Mouse (Mus musculus) right cerebral cortex, postnatal 4 days (tissue): ENCODE results near the gene 1700113H08Rik.

Experiments used
- DNase-seq: peaks from one replicate; pipeline ENCODE4 v3.0.0-alpha.2; 2022

Gene 1700113H08Rik

GRCm38 (mm10) chr10:87057500-87058250 lies at the start of gene 1700113H08Rik:
TSS of gene 1700113H08Rik (plus strand) at chr10:87058045.
- peak; percentile 45 for DNase-seq

- DNase-seq = no peak
Observed at GRCm38 (mm10) chr10:87008215-87008499, 49.7 kb upstream of the 1700113H08Rik start.

GRCm38 (mm10) chr10:87012087-87012486 lies 45.8 kb upstream of the 1700113H08Rik start:
- DNase-seq = no peak

- no peak for DNase-seq
Observed at GRCm38 (mm10) chr10:87014391-87014965, 43.4 kb upstream of the 1700113H08Rik start.

GRCm38 (mm10) chr10:87015403-87015802 lies 42.4 kb upstream of the 1700113H08Rik start:
- DNase-seq = no peak

GRCm38 (mm10) chr10:87016151-87016692 lies 41.6 kb upstream of the 1700113H08Rik start:
- DNase-seq = no peak

GRCm38 (mm10) chr10:87018876-87019275 lies 39.0 kb upstream of the 1700113H08Rik start:
- DNase-seq = no peak

GRCm38 (mm10) chr10:87020711-87021110 lies 37.1 kb upstream of the 1700113H08Rik start:
- DNase-seq = peak; percentile 78

GRCm38 (mm10) chr10:87024884-87025283 lies 33.0 kb upstream of the 1700113H08Rik start:
- peak; percentile 96 for DNase-seq

- no peak for DNase-seq
Observed at GRCm38 (mm10) chr10:87032768-87033167, 25.1 kb upstream of the 1700113H08Rik start.

GRCm38 (mm10) chr10:87035866-87036265 lies 22.0 kb upstream of the 1700113H08Rik start:
- DNase-seq = no peak

- DNase-seq = no peak
Observed at GRCm38 (mm10) chr10:87036271-87036703, 21.6 kb upstream of the 1700113H08Rik start.

GRCm38 (mm10) chr10:87037062-87037461 lies 20.8 kb upstream of the 1700113H08Rik start:
- DNase-seq = no peak

GRCm38 (mm10) chr10:87039340-87039739 lies 18.5 kb upstream of the 1700113H08Rik start:
- DNase-seq = no peak

- no peak for DNase-seq
Observed at GRCm38 (mm10) chr10:87039800-87040199, 18.0 kb upstream of the 1700113H08Rik start.

GRCm38 (mm10) chr10:87041265-87041664 lies 16.6 kb upstream of the 1700113H08Rik start:
- DNase-seq = no peak

- DNase-seq = no peak
Observed at GRCm38 (mm10) chr10:87045273-87045672, 12.6 kb upstream of the 1700113H08Rik start.

GRCm38 (mm10) chr10:87046469-87046868 lies 11.4 kb upstream of the 1700113H08Rik start:
- DNase-seq = no peak

GRCm38 (mm10) chr10:87046931-87047468 lies 10.8 kb upstream of the 1700113H08Rik start:
- no peak for DNase-seq

- no peak for DNase-seq
Observed at GRCm38 (mm10) chr10:87049179-87049578, 8.7 kb upstream of the 1700113H08Rik start.

GRCm38 (mm10) chr10:87051714-87052113 lies 6.1 kb upstream of the 1700113H08Rik start:
- no peak for DNase-seq

- peak; percentile 71 for DNase-seq
Observed at GRCm38 (mm10) chr10:87058251-87058925, 543 bp downstream of the 1700113H08Rik start.

GRCm38 (mm10) chr10:87058926-87059325 lies 1.1 kb downstream of the 1700113H08Rik start:
- no peak for DNase-seq
